Mouse (Mus musculus): ENCODE measurements around the gene Dst. TPM values are rescaled to one million over a fixed set of nuclear protein-coding genes. Genes with fewer than 3 reads are reported as not detected.

Dst gene
- polyA plus RNA-seq, 1 experiment from 2014 or later = 28.4 TPM

GRCm38 (mm10) chr1:34028722-34029121, 120.7 kb downstream of the Dst start:
- Histone ChIP-seq H3K27ac (ENCODE audit: poor library complexity, severe bottlenecking) (no peak overlapping the region), H3K27me3 (replicated peaks) (no peaks in the 10 kb centered on the region), H3K4me1 (replicated peaks) (peaks cover 35% of the 10 kb centered on the region), H3K9ac (no peak overlapping the region), H3K36me3 (no peaks in the 10 kb centered on the region), H3K4me2 (no peak overlapping the region), H3K4me3 (no peak overlapping the region), H3K9me3 (replicated peaks) (no peaks in the 10 kb centered on the region)
- no peak for ATAC-seq (ENCODE audit: insufficient number of reproducible peaks, low FRiP score)
- WGBS = 61% methylated on average over 5 of the region's 5 CpGs

DNA sequence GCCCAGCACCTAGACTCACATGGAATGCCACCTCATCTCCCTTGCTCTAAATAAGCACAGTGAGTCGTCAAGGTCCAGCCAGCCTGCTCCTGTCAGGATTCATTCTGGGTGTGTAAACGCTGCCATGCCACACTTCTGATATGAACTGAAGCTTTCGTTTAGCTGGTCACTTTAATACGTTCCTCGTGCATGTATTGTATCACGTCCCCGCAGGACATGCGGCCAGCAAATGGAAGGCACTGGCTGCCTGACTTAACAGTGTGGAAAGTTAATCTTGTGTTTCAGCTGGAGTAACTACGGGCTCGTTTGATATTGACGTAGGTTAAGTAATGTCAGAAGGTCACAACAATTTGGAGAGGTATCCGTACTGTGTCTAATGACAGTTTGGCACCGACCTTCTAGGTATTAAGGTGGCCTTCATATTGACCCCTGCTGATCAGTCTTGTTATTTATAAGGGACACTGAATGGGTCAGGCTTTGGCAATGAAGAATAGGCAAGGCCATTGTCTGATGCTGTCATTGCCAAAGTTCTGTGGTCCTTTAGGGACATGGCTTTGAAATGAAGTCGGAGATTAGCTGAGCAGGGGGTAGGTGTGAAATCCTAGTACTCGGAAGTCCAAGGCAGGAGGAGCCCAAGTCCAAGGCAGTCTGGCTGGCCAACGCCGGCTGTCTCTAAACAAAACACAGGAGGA, 122.5 kb downstream of the Dst start:
- 68% methylated on average over 17 of the region's 17 CpGs for WGBS
- Histone ChIP-seq H3K9me3 (replicated peaks) (no peaks in the 10 kb centered on the region), H3K36me3 (no peaks in the 10 kb centered on the region), H3K27me3 (replicated peaks) (no peaks in the 10 kb centered on the region), H3K9ac (no peak overlapping the region), H3K4me2 (no peak overlapping the region), H3K4me1 (replicated peaks) (peaks cover 49% of the 10 kb centered on the region), H3K27ac (ENCODE audit: poor library complexity, severe bottlenecking) (no peak overlapping the region), H3K4me3 (no peak overlapping the region)
- ATAC-seq (ENCODE audit: insufficient number of reproducible peaks, low FRiP score) = no peak

DNA sequence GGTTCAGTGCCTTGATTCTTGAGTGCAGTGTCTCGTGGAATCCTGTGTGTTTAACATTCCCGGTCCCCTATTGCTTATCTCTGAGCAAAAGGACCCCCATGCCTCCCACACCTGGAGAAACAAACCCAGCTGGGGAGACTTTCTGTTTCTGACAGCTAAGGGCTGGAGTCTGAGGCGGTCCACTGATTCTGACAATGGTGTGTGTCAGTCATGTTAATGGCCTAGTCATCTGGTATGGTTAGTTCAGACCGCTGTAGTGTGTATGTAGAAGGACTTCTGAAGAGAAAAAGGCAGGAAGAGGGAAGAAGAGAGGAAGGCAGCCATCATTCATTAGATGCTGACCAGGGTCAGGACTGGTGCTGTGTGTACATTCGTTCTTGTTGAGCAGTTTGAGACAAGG, 125.0 kb downstream of the Dst start:
- no peak overlapping the region for H3K4me2 ChIP-seq
- no peaks in the 10 kb centered on the region for H3K36me3 ChIP-seq
- no peaks in the 10 kb centered on the region for H3K27me3 ChIP-seq (replicated peaks)
- no peak overlapping the region for H3K9ac ChIP-seq
- H3K27ac ChIP-seq (ENCODE audit: poor library complexity, severe bottlenecking) = no peak overlapping the region
- ATAC-seq (ENCODE audit: insufficient number of reproducible peaks, low FRiP score) = no peak
- no peaks in the 10 kb centered on the region for H3K9me3 ChIP-seq (replicated peaks)
- peaks cover 52% of the 10 kb centered on the region for H3K4me1 ChIP-seq (replicated peaks)
- 62% methylated on average over 5 of the region's 5 CpGs for WGBS
- H3K4me3 ChIP-seq = no peak overlapping the region

DNA sequence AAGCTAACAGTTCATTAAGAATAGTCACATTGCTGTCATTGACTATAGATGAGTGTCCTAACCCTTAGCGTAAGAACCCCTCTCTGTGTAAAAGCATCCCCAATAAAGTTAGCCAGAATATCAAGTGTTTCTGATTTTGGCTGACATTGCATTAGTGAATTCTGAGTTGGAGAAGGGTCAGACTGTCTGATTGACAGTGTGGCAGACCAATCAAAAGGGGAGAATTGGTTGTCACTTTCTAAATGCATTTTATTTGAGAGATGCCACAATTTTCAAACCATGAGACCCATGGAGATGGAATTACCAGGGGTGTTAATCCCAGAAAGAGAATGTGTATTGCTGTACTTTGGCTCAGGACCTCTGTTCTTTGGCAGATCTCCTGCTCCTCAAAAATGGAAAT, 125.5 kb downstream of the Dst start:
- 0 out of 2 replicates have a peak, but pooled peaks cover 2% of the 10 kb centered on the region for H3K36me3 ChIP-seq
- no peak for ATAC-seq (ENCODE audit: insufficient number of reproducible peaks, low FRiP score)
- no peak overlapping the region for H3K9ac ChIP-seq
- H3K4me3 ChIP-seq = no peak overlapping the region
- no peak overlapping the region for H3K27ac ChIP-seq (ENCODE audit: poor library complexity, severe bottlenecking)
- no peaks in the 10 kb centered on the region for H3K27me3 ChIP-seq (replicated peaks)
- no peak overlapping the region for H3K4me2 ChIP-seq
- peaks cover 50% of the 10 kb centered on the region for H3K4me1 ChIP-seq (replicated peaks)
- WGBS = 93% methylated on average over 1 of the region's 1 CpGs
- no peaks in the 10 kb centered on the region for H3K9me3 ChIP-seq (replicated peaks)

- 0 out of 2 replicates have a peak, but pooled peaks cover 4% of the 10 kb centered on the region for H3K36me3 ChIP-seq
- no peaks in the 10 kb centered on the region for H3K27me3 ChIP-seq (replicated peaks)
- no peak overlapping the region for H3K27ac ChIP-seq (ENCODE audit: poor library complexity, severe bottlenecking)
- H3K9ac ChIP-seq = no peak overlapping the region
- no peak for ATAC-seq (ENCODE audit: insufficient number of reproducible peaks, low FRiP score)
- H3K4me1 ChIP-seq (replicated peaks) = peaks cover 46% of the 10 kb centered on the region
- H3K4me3 ChIP-seq = no peak overlapping the region
- H3K9me3 ChIP-seq (replicated peaks) = no peaks in the 10 kb centered on the region
- H3K4me2 ChIP-seq = no peak overlapping the region
- WGBS = 65% methylated on average over 3 of the region's 3 CpGs
Observed at GRCm38 (mm10) chr1:34033958-34034357, 125.9 kb downstream of the Dst start.

DNA sequence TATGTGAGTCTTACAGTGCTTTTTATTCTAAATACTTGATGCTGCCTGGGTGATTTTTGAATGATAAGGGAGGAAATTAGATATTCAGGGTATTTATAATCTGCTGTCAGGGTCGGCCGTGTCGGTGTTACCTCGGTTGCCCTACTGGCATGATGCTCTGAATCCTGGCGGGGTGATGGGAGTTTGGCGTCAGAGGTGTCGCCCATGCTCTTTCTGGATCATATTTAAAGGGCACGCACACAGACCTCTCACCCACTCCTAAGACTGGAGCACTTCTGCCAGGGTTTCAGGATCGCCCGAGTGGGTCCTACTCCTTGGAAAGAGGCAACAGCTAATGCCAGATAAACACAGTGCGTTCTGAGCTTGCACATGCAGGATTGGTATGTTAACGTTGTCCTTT, 128.1 kb downstream of the Dst start:
- Histone ChIP-seq H3K4me3 (no peak overlapping the region), H3K9me3 (replicated peaks) (no peaks in the 10 kb centered on the region), H3K27ac (ENCODE audit: poor library complexity, severe bottlenecking) (no peak overlapping the region), H3K36me3 (0 out of 2 replicates have a peak, but pooled peaks cover 4% of the 10 kb centered on the region), H3K9ac (no peak overlapping the region), H3K27me3 (replicated peaks) (no peaks in the 10 kb centered on the region), H3K4me2 (no peak overlapping the region), H3K4me1 (replicated peaks) (peaks cover 41% of the 10 kb centered on the region)
- ATAC-seq (ENCODE audit: insufficient number of reproducible peaks, low FRiP score) = no peak
- WGBS = 81% methylated on average over 12 of the region's 12 CpGs

- no peak overlapping the region for H3K27ac ChIP-seq (ENCODE audit: poor library complexity, severe bottlenecking)
- no peak overlapping the region for H3K4me3 ChIP-seq
- H3K9ac ChIP-seq = no peak overlapping the region
- no peak for ATAC-seq (ENCODE audit: insufficient number of reproducible peaks, low FRiP score)
- 86% methylated on average over 7 of the region's 7 CpGs for WGBS
- no peaks in the 10 kb centered on the region for H3K9me3 ChIP-seq (replicated peaks)
- 0 out of 2 replicates have a peak, but pooled peaks cover 4% of the 10 kb centered on the region for H3K36me3 ChIP-seq
- peaks cover 42% of the 10 kb centered on the region for H3K4me1 ChIP-seq (replicated peaks)
- no peak overlapping the region for H3K4me2 ChIP-seq
- no peaks in the 10 kb centered on the region for H3K27me3 ChIP-seq (replicated peaks)
Observed at GRCm38 (mm10) chr1:34038571-34038970, 130.5 kb downstream of the Dst start.

GRCm38 (mm10) chr1:34040049-34040448, 132.0 kb downstream of the Dst start:
- H3K27ac ChIP-seq (ENCODE audit: poor library complexity, severe bottlenecking) = no peak overlapping the region
- no peak overlapping the region for H3K4me3 ChIP-seq
- H3K9me3 ChIP-seq (replicated peaks) = no peaks in the 10 kb centered on the region
- H3K27me3 ChIP-seq (replicated peaks) = no peaks in the 10 kb centered on the region
- WGBS = 55% methylated on average over 3 of the region's 3 CpGs
- ATAC-seq (ENCODE audit: insufficient number of reproducible peaks, low FRiP score) = no peak
- H3K36me3 ChIP-seq = 0 out of 2 replicates have a peak, but pooled peaks cover 4% of the 10 kb centered on the region
- H3K4me1 ChIP-seq (replicated peaks) = peaks cover 29% of the 10 kb centered on the region
- no peak overlapping the region for H3K4me2 ChIP-seq
- no peak overlapping the region for H3K9ac ChIP-seq

DNA sequence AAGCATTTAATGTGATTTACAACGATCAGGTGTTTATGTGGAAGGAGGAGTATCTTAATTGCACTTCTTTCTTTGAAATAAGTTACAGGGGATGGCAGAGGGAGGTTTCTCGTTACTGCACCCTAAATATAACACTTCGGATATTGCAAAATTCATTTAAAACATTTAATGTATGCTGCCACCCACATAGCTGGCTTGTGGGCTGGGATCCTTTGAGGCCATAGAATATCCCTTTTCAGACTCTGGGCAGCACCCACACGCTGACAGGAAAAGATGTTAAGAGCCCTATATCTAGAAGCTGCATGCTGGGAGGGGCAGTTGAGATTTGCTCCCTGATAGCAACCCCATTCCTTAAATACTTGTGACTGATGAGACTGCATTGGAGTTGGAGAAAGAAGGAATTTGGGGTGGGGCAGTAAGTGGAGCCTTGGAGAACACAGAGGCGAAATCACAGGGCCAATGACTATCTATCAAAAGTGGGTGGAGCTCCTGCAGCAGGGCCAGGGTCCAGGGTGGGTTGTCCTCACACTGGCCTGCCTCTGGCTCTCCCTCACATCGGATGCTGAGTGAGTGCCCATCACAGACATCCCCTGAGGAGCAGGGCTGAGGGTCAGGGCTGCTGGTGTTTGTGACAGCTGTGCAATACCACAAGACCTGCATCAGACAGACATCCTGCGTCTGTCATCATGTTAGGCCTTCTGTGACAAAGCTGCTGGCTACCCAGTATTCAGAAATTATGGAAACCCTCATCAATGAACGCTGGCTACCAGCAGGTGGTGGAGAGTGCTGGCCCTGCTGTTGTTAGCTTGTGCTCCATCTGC, 133.1 kb downstream of the Dst start:
- Histone ChIP-seq H3K9ac (no peak overlapping the region), H3K27me3 (replicated peaks) (no peaks in the 10 kb centered on the region), H3K36me3 (0 out of 2 replicates have a peak, but pooled peaks cover 4% of the 10 kb centered on the region), H3K4me3 (no peak overlapping the region), H3K9me3 (replicated peaks) (no peaks in the 10 kb centered on the region), H3K4me2 (no peak overlapping the region), H3K27ac (ENCODE audit: poor library complexity, severe bottlenecking) (no peak overlapping the region), H3K4me1 (replicated peaks) (peaks cover 21% of the 10 kb centered on the region)
- no peak for ATAC-seq (ENCODE audit: insufficient number of reproducible peaks, low FRiP score)
- WGBS = 35% methylated on average over 8 of the region's 8 CpGs

DNA sequence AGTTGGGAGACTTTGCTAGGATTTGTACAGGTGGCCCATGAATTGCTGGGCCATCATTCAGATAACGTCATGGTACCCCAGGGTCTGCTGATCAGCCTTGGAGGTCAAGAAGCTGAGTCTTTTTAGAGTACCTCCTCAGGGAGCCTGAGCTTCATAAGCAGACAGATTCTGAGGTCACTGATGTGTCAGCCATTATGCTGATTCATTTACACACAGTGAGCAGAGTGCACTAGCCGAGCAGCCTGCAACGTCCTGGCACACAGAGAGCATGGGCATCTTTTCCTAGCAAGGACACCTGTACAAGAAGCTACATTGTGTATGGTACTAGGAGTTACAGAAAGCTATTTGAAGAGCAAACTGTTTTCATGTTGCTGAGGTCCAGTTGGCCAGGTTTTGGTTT, 134.3 kb downstream of the Dst start:
- Histone ChIP-seq H3K4me3 (no peak overlapping the region), H3K4me2 (no peak overlapping the region), H3K27ac (ENCODE audit: poor library complexity, severe bottlenecking) (no peak overlapping the region), H3K27me3 (replicated peaks) (no peaks in the 10 kb centered on the region), H3K4me1 (replicated peaks) (peaks cover 23% of the 10 kb centered on the region), H3K36me3 (0 out of 2 replicates have a peak, but pooled peaks cover 4% of the 10 kb centered on the region), H3K9ac (no peak overlapping the region), H3K9me3 (replicated peaks) (no peaks in the 10 kb centered on the region)
- ATAC-seq (ENCODE audit: insufficient number of reproducible peaks, low FRiP score) = no peak
- 74% methylated on average over 3 of the region's 3 CpGs for WGBS

GRCm38 (mm10) chr1:34043327-34043726, 135.3 kb downstream of the Dst start:
- H3K4me3 ChIP-seq = no peak overlapping the region
- H3K27ac ChIP-seq (ENCODE audit: poor library complexity, severe bottlenecking) = no peak overlapping the region
- H3K9me3 ChIP-seq (replicated peaks) = no peaks in the 10 kb centered on the region
- ATAC-seq (ENCODE audit: insufficient number of reproducible peaks, low FRiP score) = no peak
- H3K4me2 ChIP-seq = no peak overlapping the region
- H3K9ac ChIP-seq = no peak overlapping the region
- no peaks in the 10 kb centered on the region for H3K27me3 ChIP-seq (replicated peaks)
- H3K36me3 ChIP-seq = 0 out of 2 replicates have a peak, but pooled peaks cover 3% of the 10 kb centered on the region
- peaks cover 20% of the 10 kb centered on the region for H3K4me1 ChIP-seq (replicated peaks)
- 82% methylated on average over 8 of the region's 8 CpGs for WGBS
